Mouse (Mus musculus) testis, adult 2 months (tissue): Measurements from ENCODE around the gene Gipc2.

ENCODE experiments used
- CTCF ChIP-seq: fragments of 200-500 bp; IDR thresholded peaks from 2 replicates; pipeline ENCODE4 v1.5.1; 2012; ENCODE audit warnings: low read depth, mild to moderate bottlenecking, inconsistent platforms, low read length, moderate library complexity; ENCODE audit not compliant: control insufficient read depth, insufficient read depth, insufficient replicate concordance
- POLR2A ChIP-seq: fragments of 200-500 bp; IDR thresholded peaks from 2 replicates; pipeline ENCODE4 v1.6.1; 2012; ENCODE audit warnings: low read depth, mild to moderate bottlenecking, inconsistent platforms, low read length, moderate library complexity; ENCODE audit not compliant: control insufficient read depth

DNA sequence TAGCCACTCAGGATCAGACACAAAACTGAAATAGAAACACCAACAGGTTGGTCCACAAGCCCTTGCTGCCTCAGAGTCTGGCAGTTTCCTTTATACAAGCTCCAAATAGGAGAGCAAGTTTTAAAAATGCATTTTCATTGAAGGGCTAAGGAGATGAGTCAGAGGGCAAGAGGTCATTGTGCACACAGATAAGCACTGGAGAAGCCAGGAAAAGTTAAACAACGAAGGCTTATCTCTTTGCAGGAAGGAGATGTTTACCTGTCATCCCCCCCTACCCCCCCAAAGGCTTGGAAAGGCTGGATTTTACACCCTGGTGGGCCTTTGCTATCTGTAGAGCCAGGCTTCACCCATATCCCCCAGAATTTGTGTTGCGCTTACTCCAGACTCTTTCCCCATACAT lies 5.2 kb upstream of the Gipc2 start:
- no peak for TF ChIP-seq POLR2A
- TF ChIP-seq CTCF = no peak
